Mouse (Mus musculus) thymus, postnatal 36 days (tissue): ENCODE results near the gene Sugp1.

ENCODE experiments used
- DNase-seq, 2 experiments: peaks; one replicate each; pipeline ENCODE4 v3.0.0; 2022; ENCODE audit warnings: mixed read lengths in 2 of 2

Sugp1 gene

GRCm38 (mm10) chr8:70114488-70114887, 71.9 kb downstream of the Sugp1 start:
- no peak for DNase-seq

GRCm38 (mm10) chr8:70114892-70115291, 72.3 kb downstream of the Sugp1 start:
- no peak for DNase-seq

- DNase-seq, result no peak
These were observed 75.0 kb downstream of the Sugp1 start for GRCm38 (mm10) chr8:70117611-70118010.

- no peak for DNase-seq
These were observed 76.4 kb downstream of the Sugp1 start for GRCm38 (mm10) chr8:70118726-70119700.

GRCm38 (mm10) chr8:70120667-70121066, 78.1 kb downstream of the Sugp1 start, which contains the start of gene Ncan:
Gene Ncan, minus strand, starts transcription at chr8:70120873.
- DNase-seq, result peak; percentile 24 to 37
